Mouse (Mus musculus) forebrain, embryonic 15.5 days (tissue): ENCODE results near the gene Kcnq1. TPM values are rescaled to one million over a fixed set of nuclear protein-coding genes. Genes with fewer than 3 reads are reported as not detected.

Source experiments
- ATAC-seq: fragments of 200-750 bp; cut with Nextera tagmentation; replicated peaks from 2 replicates; pipeline ENCODE4 v1.8.0; 2017; ENCODE audit warnings: mild to moderate bottlenecking, moderate TSS enrichment, moderate library complexity
- H3K27ac ChIP-seq: fragments of 300-500 bp; sonication (generic); replicated peaks from 2 replicates; pipeline ENCODE4 v1.5.1; 2015; ENCODE audit warnings: mild to moderate bottlenecking, inconsistent platforms
- H3K27me3 ChIP-seq: fragments of 300-500 bp; sonication (generic); 2 replicates; pipeline ENCODE4 v1.6.1; 2015; ENCODE audit warnings: inconsistent platforms
- H3K36me3 ChIP-seq: fragments of 300-500 bp; sonication (generic); 2 replicates; pipeline ENCODE4 v1.6.1; 2015; ENCODE audit warnings: mild to moderate bottlenecking, inconsistent platforms
- H3K4me1 ChIP-seq: fragments of 300-500 bp; sonication (generic); 2 replicates; pipeline ENCODE4 v1.6.1; 2015; ENCODE audit warnings: inconsistent platforms
- H3K4me2 ChIP-seq: fragments of 300-500 bp; sonication (generic); replicated peaks from 2 replicates; pipeline ENCODE4 v1.6.1; 2015; ENCODE audit warnings: mild to moderate bottlenecking, inconsistent platforms
- H3K4me3 ChIP-seq: fragments of 300-500 bp; sonication (generic); 2 replicates; pipeline ENCODE4 v1.5.1; 2015; ENCODE audit warnings: mild to moderate bottlenecking, inconsistent platforms
- H3K9ac ChIP-seq: fragments of 300-500 bp; sonication (generic); replicated peaks from 2 replicates; pipeline ENCODE4 v1.6.1; 2015; ENCODE audit warnings: mild to moderate bottlenecking, inconsistent platforms
- H3K9me3 ChIP-seq: fragments of 300-500 bp; sonication (generic); 2 replicates; pipeline ENCODE4 v1.6.1; 2016; ENCODE audit warnings: inconsistent platforms
- WGBS: fragments of 180-500 bp; shearing (Covaris S2); methylation state at CpG from one replicate; pipeline ENCODE4 v1.1.7; 2015; ENCODE audit warnings: mixed read lengths; 5-methylcytosine and 5-hydroxymethylcytosine counted together
- polyA plus RNA-seq: library from polyadenylated mRNA; unstranded; fragments of >200 nt; fragmentation: Nextera tagmentation; extraction: Ambion mirVana; gene quantifications from 2 replicates; pipeline ENCODE4 v1.2.1, GENCODE M21; 2015

Gene Kcnq1
- polyA plus RNA-seq, 1 experiment from 2014 or later: 0.81 TPM

DNA sequence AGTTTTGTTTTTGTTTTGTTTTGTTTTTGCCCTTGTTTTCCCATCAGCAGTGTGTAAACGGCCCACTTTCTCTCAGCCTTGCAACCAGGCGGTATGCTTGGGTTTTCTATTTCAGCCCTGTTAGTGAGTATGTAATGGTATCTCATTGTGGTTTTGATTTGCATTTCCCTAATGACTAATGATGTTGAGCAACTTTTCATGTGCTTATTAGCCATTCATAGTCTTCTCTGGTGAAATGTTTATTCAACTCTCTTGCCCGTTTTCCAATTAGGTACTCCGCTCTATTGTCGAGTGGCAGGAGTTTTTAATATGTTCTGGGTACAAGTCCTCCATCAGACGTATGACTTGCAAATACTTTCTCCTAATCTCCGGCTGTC, 262.1 kb downstream of the Kcnq1 start:
- Histone ChIP-seq H3K9ac (no peak overlapping the region), H3K9me3 (no peaks in the 10 kb centered on the region), H3K27ac (no peak overlapping the region), H3K27me3 (peaks cover 86% of the 10 kb centered on the region), H3K36me3 (no peaks in the 10 kb centered on the region), H3K4me3 (no peak overlapping the region), H3K4me1 (peaks cover 10% of the 10 kb centered on the region), H3K4me2 (0 out of 2 replicates have a peak overlapping the region, but pooled peaks have one; percentile 2)
- ATAC-seq: no peak
- 6% methylated on average over 7 of the region's 7 CpGs for WGBS

DNA sequence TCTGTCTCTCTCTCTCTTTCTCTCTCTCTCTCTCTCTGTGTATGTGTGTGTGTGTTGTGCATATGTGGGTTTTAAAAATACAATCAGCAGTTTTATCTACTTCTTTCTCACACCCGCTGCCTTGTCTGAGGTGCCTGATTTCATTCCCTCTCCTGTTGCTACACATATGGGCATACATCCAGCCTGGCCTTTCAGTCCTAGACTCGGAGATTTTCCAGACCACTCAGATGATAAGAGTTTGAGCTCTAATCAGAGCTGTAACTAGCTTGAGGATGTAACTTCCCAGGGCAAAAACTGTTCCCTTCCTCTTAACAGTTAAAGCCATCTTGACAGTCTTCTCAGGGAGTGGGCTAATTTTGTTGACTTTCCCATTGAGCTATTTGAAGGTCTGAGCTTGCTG, 265.2 kb downstream of the Kcnq1 start:
- 76% methylated on average over 2 of the region's 2 CpGs for WGBS
- H3K27me3 ChIP-seq: peaks cover 86% of the 10 kb centered on the region

DNA sequence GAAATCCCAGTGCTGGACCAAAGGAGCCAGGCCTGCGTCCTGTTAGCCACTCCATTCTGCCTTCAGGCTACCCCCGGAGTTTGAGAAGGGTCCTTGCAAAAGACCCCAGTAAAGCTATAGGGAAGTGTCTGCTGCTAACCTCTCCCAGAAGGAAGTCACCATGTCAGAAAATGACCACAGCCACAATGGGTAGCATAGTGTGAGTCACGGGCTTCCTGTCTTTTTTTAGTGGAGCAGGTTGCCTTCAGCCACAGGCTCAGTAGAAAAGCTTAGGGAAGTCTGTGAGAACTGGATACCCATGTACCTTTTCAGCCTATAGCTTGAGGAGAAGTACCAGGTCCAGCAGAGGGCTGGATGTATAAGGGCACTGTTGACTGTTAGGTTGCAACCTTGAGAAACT, 267.1 kb downstream of the Kcnq1 start:
- no peak for ATAC-seq
- no peak overlapping the region for H3K9ac ChIP-seq
- H3K9me3 ChIP-seq: no peaks in the 10 kb centered on the region
- 87% methylated on average over 3 of the region's 3 CpGs for WGBS
- H3K4me3 ChIP-seq: no peak overlapping the region
- H3K36me3 ChIP-seq: no peaks in the 10 kb centered on the region
- no peak overlapping the region for H3K27ac ChIP-seq
- H3K27me3 ChIP-seq: peaks cover 95% of the 10 kb centered on the region
- peaks cover 2% of the 10 kb centered on the region; the same call in 1 of the 2 replicates for H3K4me1 ChIP-seq
- no peak overlapping the region for H3K4me2 ChIP-seq

More for the DNA sequence above, 265.2 kb downstream of the Kcnq1 start:
- Histone ChIP-seq H3K36me3 (no peaks in the 10 kb centered on the region), H3K4me1 (peaks cover 10% of the 10 kb centered on the region), H3K4me2 (no peak overlapping the region), H3K4me3 (no peak overlapping the region), H3K9ac (no peak overlapping the region), H3K9me3 (no peaks in the 10 kb centered on the region), H3K27ac (no peak overlapping the region)
- no peak for ATAC-seq

DNA sequence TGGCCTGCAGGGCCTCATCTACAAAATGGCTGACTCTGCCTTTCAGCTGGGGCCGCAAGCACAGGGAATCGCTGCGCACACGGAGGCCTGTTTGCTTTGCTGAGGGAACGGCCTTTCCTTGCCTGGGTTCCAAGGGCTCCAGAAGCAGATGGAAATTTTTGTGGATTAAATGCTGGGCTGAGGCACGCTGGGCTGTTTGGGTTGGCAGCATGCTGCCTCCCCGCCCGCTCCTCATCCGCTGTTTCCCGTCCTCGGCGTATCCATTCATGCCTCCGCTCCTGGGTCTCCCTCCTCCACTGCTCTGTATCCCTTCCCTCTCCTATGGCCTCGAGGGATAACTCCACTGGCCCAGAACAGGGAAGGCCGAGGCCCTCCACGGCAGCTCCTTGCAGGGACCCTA, 269.8 kb downstream of the Kcnq1 start:
- Histone ChIP-seq H3K36me3 (no peaks in the 10 kb centered on the region), H3K27me3 (peaks cover 96% of the 10 kb centered on the region), H3K4me1 (no peaks in the 10 kb centered on the region), H3K27ac (no peak overlapping the region), H3K9ac (no peak overlapping the region), H3K4me2 (no peak overlapping the region), H3K4me3 (no peak overlapping the region), H3K9me3 (no peaks in the 10 kb centered on the region)
- no peak for ATAC-seq
- 81% methylated on average over 16 of the region's 16 CpGs for WGBS

DNA sequence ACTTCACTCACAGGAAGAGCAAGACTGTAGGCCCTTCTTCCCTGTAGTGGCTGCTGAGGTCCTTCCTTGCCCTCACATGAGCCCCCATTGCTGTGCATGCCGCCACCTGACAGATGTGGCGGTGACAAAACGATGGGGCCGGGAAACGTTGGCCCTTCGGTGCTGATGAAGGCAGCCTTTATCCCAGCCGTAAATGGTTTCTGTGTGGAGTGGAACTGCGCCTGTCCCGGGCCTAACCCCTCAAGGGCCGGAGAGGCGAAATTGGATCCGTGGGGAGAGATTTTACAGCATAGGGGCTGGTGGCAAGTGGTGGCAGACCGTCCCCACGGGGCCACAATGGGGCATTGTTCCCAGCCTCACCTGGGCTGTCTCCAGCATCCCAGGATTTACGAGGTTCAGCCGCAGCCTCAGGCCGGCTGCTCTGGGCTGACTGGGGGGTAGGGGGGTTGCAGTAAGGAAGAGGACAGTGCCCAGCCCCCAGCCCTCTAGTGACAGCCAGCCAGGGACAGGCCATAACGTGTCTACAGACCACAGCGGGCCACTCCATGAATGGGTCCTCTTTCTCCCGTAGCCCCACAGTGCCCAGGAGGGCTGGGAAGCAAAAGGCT, 274.4 kb downstream of the Kcnq1 start:
- no peak overlapping the region for H3K4me2 ChIP-seq
- no peaks in the 10 kb centered on the region for H3K36me3 ChIP-seq
- 72% methylated on average over 20 of the region's 20 CpGs for WGBS
- H3K9me3 ChIP-seq: no peaks in the 10 kb centered on the region
- H3K4me3 ChIP-seq: no peak overlapping the region
- no peak overlapping the region for H3K9ac ChIP-seq
- no peak overlapping the region for H3K27ac ChIP-seq
- no peak for ATAC-seq
- peaks cover 89% of the 10 kb centered on the region for H3K27me3 ChIP-seq
- no peaks in the 10 kb centered on the region for H3K4me1 ChIP-seq

DNA sequence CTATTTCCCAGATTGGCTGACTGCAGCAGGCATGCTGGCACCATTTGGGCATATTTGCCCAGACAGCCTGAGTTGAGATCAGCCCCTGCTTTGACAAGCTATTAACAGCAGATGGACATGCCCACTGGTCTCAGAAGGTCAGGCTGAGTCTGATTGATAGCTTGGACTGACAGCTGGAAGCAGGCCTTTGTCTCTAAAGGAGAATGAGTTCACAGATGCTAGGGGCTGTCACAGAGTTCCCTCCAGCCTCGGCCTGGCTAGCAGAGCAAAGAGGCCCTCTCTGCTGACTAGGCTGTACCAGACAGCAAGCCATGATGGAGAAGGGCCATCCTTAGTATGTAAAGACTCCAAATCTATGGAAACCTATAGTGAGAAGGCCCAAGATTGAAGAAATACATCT, 280.5 kb downstream of the Kcnq1 start:
- Histone ChIP-seq H3K27ac (no peak overlapping the region), H3K4me1 (peaks cover 29% of the 10 kb centered on the region), H3K9me3 (no peaks in the 10 kb centered on the region), H3K27me3 (peaks cover 40% of the 10 kb centered on the region; the same call in 1 of the 2 replicates), H3K9ac (no peak overlapping the region), H3K4me2 (no peak overlapping the region), H3K36me3 (no peaks in the 10 kb centered on the region), H3K4me3 (no peak overlapping the region)
- 7% methylated on average over 1 of the region's 1 CpGs for WGBS
- ATAC-seq: no peak

DNA sequence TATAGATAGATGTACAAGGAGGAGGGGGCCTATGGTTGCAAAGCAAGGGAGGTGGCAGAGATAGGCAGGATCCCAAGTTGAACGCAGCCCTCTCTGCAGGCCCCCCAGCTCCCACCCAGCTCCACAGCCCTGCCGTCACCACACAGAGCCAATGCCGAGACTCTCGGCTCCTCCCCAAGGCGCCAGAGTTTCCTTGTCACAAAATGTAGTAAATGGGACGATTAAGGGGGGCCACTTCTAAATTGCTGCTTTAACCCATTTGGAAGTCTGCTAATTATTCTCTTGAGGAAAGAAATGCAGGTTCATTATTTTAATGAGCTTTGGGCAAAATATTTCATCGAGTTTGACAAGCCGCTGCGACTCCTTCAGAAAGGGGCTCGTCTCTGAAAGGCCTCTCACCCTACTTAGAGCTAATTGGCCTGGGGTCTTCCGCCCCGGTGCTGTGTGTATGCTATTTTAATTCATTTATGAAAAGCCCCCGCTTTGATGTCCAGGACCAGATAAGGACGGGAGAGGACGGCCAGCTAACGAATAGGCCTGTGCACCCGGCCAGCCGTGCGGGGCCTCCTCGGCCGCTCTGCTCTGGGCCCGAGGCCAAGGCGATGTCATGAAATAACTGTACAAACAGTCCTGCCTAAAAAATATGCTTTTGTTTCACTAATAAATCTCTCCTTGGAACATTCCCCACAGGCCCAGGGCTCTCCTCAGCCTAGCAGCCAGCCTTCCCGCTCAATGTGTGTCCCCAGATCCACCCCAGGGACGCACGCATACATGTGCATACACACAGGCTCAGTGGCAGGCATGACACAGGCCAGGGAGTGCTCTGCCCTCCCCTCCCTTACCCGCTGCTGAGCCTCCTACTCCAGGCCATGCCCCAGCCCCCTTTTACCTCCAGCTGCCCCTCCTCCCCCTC, 282.9 kb downstream of the Kcnq1 start:
- H3K4me1 ChIP-seq: peaks cover 29% of the 10 kb centered on the region
- peak; percentile 83 for ATAC-seq
- H3K27ac ChIP-seq: peak overlapping the region; percentile 42; the same call in 1 of the 2 replicates
- 11% methylated on average over 27 of the region's 27 CpGs for WGBS
- H3K9me3 ChIP-seq: no peaks in the 10 kb centered on the region
- H3K27me3 ChIP-seq: peaks cover 25% of the 10 kb centered on the region; the same call in 1 of the 2 replicates
- peak overlapping the region; percentile 17; the same call in 1 of the 2 replicates for H3K4me2 ChIP-seq
- H3K4me3 ChIP-seq: no peak overlapping the region
- H3K36me3 ChIP-seq: no peaks in the 10 kb centered on the region
- H3K9ac ChIP-seq: no peak overlapping the region; the same call in 1 of the 2 replicates

DNA sequence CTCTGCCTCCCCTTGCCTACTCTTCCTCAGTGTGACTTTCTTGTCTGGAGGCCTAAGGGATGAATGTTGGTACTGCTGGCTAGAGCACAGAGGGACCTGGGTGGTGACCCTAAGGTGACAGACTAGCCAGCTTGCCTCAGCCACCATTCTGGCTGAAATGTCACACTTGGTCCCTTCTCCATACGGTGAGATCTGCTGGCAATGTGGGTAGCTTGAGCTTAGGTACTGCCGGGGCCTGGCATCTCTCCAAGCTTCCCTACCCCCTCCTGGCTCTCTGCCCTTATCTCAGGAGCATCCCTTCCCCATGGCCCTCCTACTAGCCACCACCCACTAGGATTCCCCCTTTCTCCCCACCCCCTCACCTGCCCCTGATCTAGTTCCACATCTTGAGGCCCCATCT, 283.7 kb downstream of the Kcnq1 start:
- Histone ChIP-seq H3K9me3 (no peaks in the 10 kb centered on the region), H3K4me3 (no peak overlapping the region), H3K27me3 (peaks cover 20% of the 10 kb centered on the region; the same call in 1 of the 2 replicates), H3K36me3 (no peaks in the 10 kb centered on the region), H3K27ac (0 out of 2 replicates have a peak overlapping the region, but pooled peaks have one; percentile 42), H3K4me2 (no peak overlapping the region), H3K4me1 (peaks cover 29% of the 10 kb centered on the region), H3K9ac (no peak overlapping the region)
- WGBS: 31% methylated on average over 2 of the region's 2 CpGs
- ATAC-seq: peak; percentile 41

DNA sequence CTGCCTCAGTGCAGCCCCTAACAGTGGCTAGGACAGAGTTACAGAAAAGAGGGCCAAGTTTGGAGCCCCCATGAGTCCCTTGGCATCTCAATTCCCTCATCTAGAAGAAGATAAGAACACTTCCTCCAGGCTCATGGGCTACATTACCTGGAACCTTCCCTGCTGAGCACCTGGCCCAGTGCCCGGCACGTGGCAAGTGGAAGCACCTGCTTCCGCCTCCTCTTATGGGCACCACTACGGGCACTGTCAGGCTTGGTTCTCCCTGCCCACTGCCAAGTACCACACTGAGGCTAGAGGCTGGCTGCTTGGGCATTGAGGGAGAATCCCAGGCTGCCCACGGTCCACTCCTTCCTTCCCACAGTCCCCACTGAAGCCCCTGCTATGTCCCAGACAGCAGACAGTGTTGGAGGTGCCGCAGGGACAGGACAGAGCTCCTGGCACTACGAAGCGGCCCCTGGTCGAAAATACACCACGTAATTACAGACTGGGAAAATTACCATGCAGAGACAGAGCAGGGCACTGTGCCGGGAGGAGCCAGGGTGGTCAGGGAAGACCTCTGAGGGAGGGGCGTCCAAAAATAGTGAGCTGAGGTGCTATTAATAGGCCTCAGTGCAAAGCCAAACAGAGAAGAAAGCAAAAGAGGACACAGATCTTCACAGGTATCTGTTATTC, 284.3 kb downstream of the Kcnq1 start:
- no peaks in the 10 kb centered on the region for H3K36me3 ChIP-seq
- 67% methylated on average over 12 of the region's 12 CpGs for WGBS
- H3K4me2 ChIP-seq: no peak overlapping the region
- peaks cover 29% of the 10 kb centered on the region for H3K4me1 ChIP-seq
- no peak overlapping the region for H3K9ac ChIP-seq
- ATAC-seq: peak; percentile 37; the same call in 1 of the 2 replicates
- peaks cover 21% of the 10 kb centered on the region; the same call in 1 of the 2 replicates for H3K27me3 ChIP-seq
- no peaks in the 10 kb centered on the region for H3K9me3 ChIP-seq
- no peak overlapping the region for H3K4me3 ChIP-seq
- no peak overlapping the region for H3K27ac ChIP-seq

DNA sequence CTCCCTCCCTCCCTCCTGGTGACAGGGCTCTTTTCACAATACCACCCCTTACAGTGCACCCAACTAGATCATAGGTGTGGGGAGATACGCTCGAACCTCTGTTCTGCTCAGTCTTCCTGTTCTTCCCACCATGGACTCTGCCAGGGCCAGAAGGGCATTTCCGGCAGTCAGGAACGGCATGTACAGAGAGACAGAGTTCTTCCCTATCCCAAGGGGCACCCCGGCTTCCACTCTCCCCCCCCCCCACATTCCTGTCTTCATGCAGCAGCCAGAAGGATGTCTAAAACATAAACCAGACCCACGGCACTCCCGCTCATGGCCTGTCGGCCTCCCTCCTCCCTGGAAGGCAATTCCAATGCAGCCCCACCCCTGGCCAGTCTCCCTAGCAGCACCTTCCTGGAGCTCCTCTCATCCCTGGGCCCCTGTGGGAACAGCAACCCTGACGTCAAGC, 289.0 kb downstream of the Kcnq1 start:
- H3K27ac ChIP-seq: no peak overlapping the region
- H3K4me3 ChIP-seq: no peak overlapping the region
- H3K9ac ChIP-seq: no peak overlapping the region
- H3K27me3 ChIP-seq: peaks cover 12% of the 10 kb centered on the region; the same call in 1 of the 2 replicates
- ATAC-seq: no peak
- no peak overlapping the region for H3K4me2 ChIP-seq
- H3K36me3 ChIP-seq: no peaks in the 10 kb centered on the region
- H3K9me3 ChIP-seq: no peaks in the 10 kb centered on the region
- peaks cover 6% of the 10 kb centered on the region for H3K4me1 ChIP-seq
- WGBS: 87% methylated on average over 9 of the region's 9 CpGs

DNA sequence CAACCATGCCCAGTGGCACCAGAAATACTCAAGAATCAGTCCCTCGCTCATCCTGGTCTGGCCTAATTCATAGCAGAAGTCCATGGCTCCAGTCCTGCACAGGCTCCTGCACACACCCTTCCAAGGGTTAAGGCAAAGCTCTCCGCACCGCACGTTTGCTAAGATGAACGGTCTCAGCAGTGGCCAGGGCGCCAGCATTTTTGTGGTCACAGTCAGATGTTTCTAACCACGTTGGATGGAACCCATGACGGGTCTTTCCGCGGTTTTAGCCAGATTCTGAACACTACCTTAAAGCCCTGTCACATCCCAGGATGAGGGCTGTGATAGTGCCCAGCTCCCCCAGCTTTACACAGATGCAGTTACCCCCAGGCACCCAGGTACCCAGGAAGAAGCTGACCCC, 293.6 kb downstream of the Kcnq1 start:
- 94% methylated on average over 10 of the region's 10 CpGs for WGBS
- H3K9me3 ChIP-seq: no peaks in the 10 kb centered on the region
- no peak for ATAC-seq
- no peaks in the 10 kb centered on the region for H3K4me1 ChIP-seq
- H3K4me3 ChIP-seq: no peak overlapping the region
- H3K36me3 ChIP-seq: no peaks in the 10 kb centered on the region
- peaks cover 4% of the 10 kb centered on the region; the same call in 1 of the 2 replicates for H3K27me3 ChIP-seq
- H3K27ac ChIP-seq: no peak overlapping the region
- H3K4me2 ChIP-seq: no peak overlapping the region
- H3K9ac ChIP-seq: no peak overlapping the region

DNA sequence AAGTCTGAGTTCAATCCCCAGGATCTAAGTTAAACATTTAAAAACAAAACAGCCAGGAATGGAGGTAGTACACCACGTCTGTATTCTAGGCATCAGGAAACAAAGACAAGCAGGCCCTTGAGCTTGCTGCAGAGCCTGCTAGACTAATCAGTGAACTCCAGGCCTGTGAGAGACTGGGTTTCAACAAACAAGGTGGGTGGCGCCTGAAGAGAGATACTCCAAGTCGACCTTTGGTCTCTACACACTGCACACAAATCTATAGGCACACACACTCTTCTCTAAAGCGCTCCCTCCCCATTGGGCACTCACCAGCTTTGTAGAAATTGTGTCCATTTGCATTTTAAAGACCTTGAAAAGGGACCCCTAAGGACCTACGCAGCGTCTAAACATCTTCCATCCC, 294.4 kb downstream of the Kcnq1 start:
- Histone ChIP-seq H3K36me3 (no peaks in the 10 kb centered on the region), H3K9ac (no peak overlapping the region), H3K4me2 (no peak overlapping the region), H3K4me3 (no peak overlapping the region), H3K27ac (no peak overlapping the region), H3K9me3 (no peaks in the 10 kb centered on the region), H3K27me3 (peaks cover under 1% of the 10 kb centered on the region; the same call in 1 of the 2 replicates), H3K4me1 (no peaks in the 10 kb centered on the region)
- no peak for ATAC-seq
- 34% methylated on average over 6 of the region's 6 CpGs for WGBS
